Mouse (Mus musculus): Measurements from ENCODE around the gene Unk.

Unk gene

GRCm38 (mm10) chr11:116064187-116064867 lies 34.2 kb downstream of the Unk start:
- DNase-seq, result peak; percentile 48

- DNase-seq, result peak; percentile 36 to 39
Measured at GRCm38 (mm10) chr11:116065345-116065744, 35.2 kb downstream of the Unk start.

GRCm38 (mm10) chr11:116071510-116071909 lies 41.4 kb downstream of the Unk start:
- peak; percentile 30 to 38 for DNase-seq

GRCm38 (mm10) chr11:116072608-116073007 lies 42.5 kb downstream of the Unk start:
- no peak for DNase-seq

GRCm38 (mm10) chr11:116074436-116074991 lies 44.4 kb downstream of the Unk start:
- DNase-seq, result no peak

GRCm38 (mm10) chr11:116075539-116076265 lies 45.6 kb downstream of the Unk start:
- no peak for DNase-seq

GRCm38 (mm10) chr11:116076266-116076540 lies 46.1 kb downstream of the Unk start:
- no peak for DNase-seq

GRCm38 (mm10) chr11:116076836-116077235 lies 46.7 kb downstream of the Unk start:
- no peak for DNase-seq

GRCm38 (mm10) chr11:116077446-116078204 lies 47.5 kb downstream of the Unk start, which contains the start of gene Unc13d:
Gene Unc13d, minus strand, starts transcription at chr11:116077961.
- peak in 1 of 2 experiments; percentile 33 for DNase-seq

GRCm38 (mm10) chr11:116078221-116078620 lies 48.1 kb downstream of the Unk start:
- peak in 1 of 2 experiments; percentile 35 for DNase-seq

GRCm38 (mm10) chr11:116078676-116079320 lies 48.7 kb downstream of the Unk start:
- DNase-seq, result peak in 1 of 2 experiments; percentile 38

- DNase-seq, result peak; percentile 62 to 64
Measured at GRCm38 (mm10) chr11:116079511-116079910, 49.4 kb downstream of the Unk start.

GRCm38 (mm10) chr11:116081081-116081480 lies 51.0 kb downstream of the Unk start:
- DNase-seq, result peak; percentile 73 to 77

GRCm38 (mm10) chr11:116083096-116083672 lies 53.1 kb downstream of the Unk start:
- DNase-seq, result no peak

- DNase-seq, result no peak
Measured at GRCm38 (mm10) chr11:116084166-116084565, 54.0 kb downstream of the Unk start.

GRCm38 (mm10) chr11:116086258-116087193 lies 56.4 kb downstream of the Unk start, which contains the start of gene Wbp2:
Gene Wbp2, minus strand, starts transcription at chr11:116086995.
- DNase-seq, result peak; percentile 94 to 95

- peak; percentile 91 to 94 for DNase-seq
Measured at GRCm38 (mm10) chr11:116087194-116088130, 57.3 kb downstream of the Unk start.

GRCm38 (mm10) chr11:116088188-116088587 lies 58.1 kb downstream of the Unk start:
- DNase-seq, result no peak

- no peak for DNase-seq
Measured at GRCm38 (mm10) chr11:116088741-116089394, 58.7 kb downstream of the Unk start.

All from cerebellum, postnatal 36 days (tissue).